Mouse (Mus musculus) embryonic facial prominence, embryonic 14.5 days (tissue): Measurements from ENCODE around the gene Kpna4. TPM values are rescaled to one million over a fixed set of nuclear protein-coding genes. Genes with fewer than 3 reads are reported as not detected.

Experiments used
- ATAC-seq: fragments of 200-750 bp; cut with Nextera tagmentation; 2 replicates; pipeline ENCODE4 v1.8.0; 2017; ENCODE audit warnings: low read depth, moderate number of reproducible peaks, moderate TSS enrichment
- DNase-seq: peaks from one replicate; pipeline ENCODE4 v3.0.0-alpha.2; 2015; ENCODE audit warnings: low spot score
- H3K27ac ChIP-seq: fragments of 300-500 bp; sonication (generic); replicated peaks from 2 replicates; pipeline ENCODE4 v1.5.1; 2014; ENCODE audit warnings: low read depth, mild to moderate bottlenecking, low read length, moderate library complexity
- H3K27me3 ChIP-seq: fragments of 300-500 bp; sonication (generic); replicated peaks from 2 replicates; pipeline ENCODE4 v1.6.1; 2014; ENCODE audit warnings: low read length; ENCODE audit not compliant: control insufficient read depth, insufficient read depth
- H3K36me3 ChIP-seq: fragments of 300-500 bp; sonication (generic); 2 replicates; pipeline ENCODE4 v1.6.1; 2014; ENCODE audit warnings: low read length, mixed read lengths; ENCODE audit not compliant: control insufficient read depth, insufficient read depth
- H3K4me1 ChIP-seq: fragments of 300-500 bp; sonication (generic); 2 replicates; pipeline ENCODE4 v1.6.1; 2014; ENCODE audit warnings: antibody characterized with exemption, low read length; ENCODE audit not compliant: control insufficient read depth, insufficient read depth
- H3K4me2 ChIP-seq: fragments of 300-500 bp; sonication (generic); 2 replicates; pipeline ENCODE4 v1.6.1; 2014; ENCODE audit warnings: low read depth, mild to moderate bottlenecking, low read length, moderate library complexity, mixed read lengths
- H3K4me3 ChIP-seq: fragments of 300-500 bp; sonication (generic); 2 replicates; pipeline ENCODE4 v1.5.1; 2014; ENCODE audit warnings: low read depth, mild to moderate bottlenecking, low read length
- H3K9ac ChIP-seq: fragments of 300-500 bp; sonication (generic); 2 replicates; pipeline ENCODE4 v1.6.1; 2014; ENCODE audit warnings: low read depth, mild to moderate bottlenecking, low read length, moderate library complexity, mixed read lengths
- H3K9me3 ChIP-seq: fragments of 300-500 bp; sonication (generic); 2 replicates; pipeline ENCODE4 v1.6.1; 2016; ENCODE audit warnings: low read length; ENCODE audit not compliant: control insufficient read depth
- WGBS: fragments of 180-500 bp; shearing (Covaris S2); extraction: QIAGEN DNeasy Blood & Tissue Kit; methylation state at CpG from one replicate; pipeline ENCODE4 v1.1.7; 2014; 5-methylcytosine and 5-hydroxymethylcytosine counted together
- polyA plus RNA-seq: library from polyadenylated mRNA; unstranded; fragments of >200 nt; fragmentation: Nextera tagmentation; extraction: Ambion mirVana; gene quantifications from 2 replicates; pipeline ENCODE4 v1.2.1, GENCODE M21; 2014

Kpna4 gene
- polyA plus RNA-seq, 1 experiment from 2014 or later, result 34.8 TPM

DNA sequence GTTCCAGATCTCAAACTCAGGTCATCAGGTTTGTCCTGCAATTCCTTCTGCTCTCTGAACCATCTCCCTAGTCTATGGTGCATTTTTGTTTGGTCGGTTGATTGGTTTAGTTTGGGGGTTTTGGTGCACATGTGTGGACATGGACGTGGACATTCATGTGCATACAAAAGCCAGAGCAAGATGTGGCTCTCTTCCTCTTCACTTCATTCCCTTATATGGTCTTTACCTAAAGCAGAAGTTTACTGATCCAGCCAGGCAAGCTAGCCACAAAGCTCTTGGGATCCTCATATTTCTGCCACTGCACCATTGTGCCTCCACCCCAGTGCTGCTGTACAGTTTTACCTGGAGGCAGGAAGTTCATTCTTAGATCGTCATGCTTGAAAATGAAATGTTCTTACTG is 109.7 kb downstream of the Kpna4 start:
- H3K4me3 ChIP-seq, result no peak overlapping the region
- 83% methylated on average over 3 of the region's 3 CpGs for WGBS
- peaks cover 70% of the 10 kb centered on the region for H3K36me3 ChIP-seq

More for the DNA sequence above, 109.7 kb downstream of the Kpna4 start:
- H3K27me3 ChIP-seq, result no peaks in the 10 kb centered on the region
- no peaks in the 10 kb centered on the region for H3K9me3 ChIP-seq
- H3K27ac ChIP-seq, result no peak overlapping the region
- no peaks in the 10 kb centered on the region for H3K4me1 ChIP-seq
- ATAC-seq, result no peak
- no peak for DNase-seq
- H3K4me2 ChIP-seq, result no peak overlapping the region
- no peak overlapping the region for H3K9ac ChIP-seq

Other genes with a start within 250 kb of the Kpna4 start
- gene Ift80, start 122.5 kb downstream of the Kpna4 start, polyA plus RNA-seq, result 17.5 and 18.3 TPM in 2 replicates
- gene Smc4, start 122.4 kb downstream of the Kpna4 start, polyA plus RNA-seq, result 121 and 127 TPM in 2 replicates
- gene Trim59, start 82.4 kb downstream of the Kpna4 start, polyA plus RNA-seq, result 75.9 and 86.7 TPM in 2 replicates
- gene Arl14, start 95.3 kb upstream of the Kpna4 start, polyA plus RNA-seq, result not detected in 2 replicates
- gene Ppm1l, start 189.7 kb upstream of the Kpna4 start, polyA plus RNA-seq, result 9.1 and 10.9 TPM in 2 replicates